Mouse (Mus musculus): ENCODE results near the gene Plscr3. TPM values are rescaled to one million over a fixed set of nuclear protein-coding genes. Genes with fewer than 3 reads are reported as not detected.

Plscr3 gene
- polyA plus RNA-seq, 1 experiment: 41.3 TPM

DNA sequence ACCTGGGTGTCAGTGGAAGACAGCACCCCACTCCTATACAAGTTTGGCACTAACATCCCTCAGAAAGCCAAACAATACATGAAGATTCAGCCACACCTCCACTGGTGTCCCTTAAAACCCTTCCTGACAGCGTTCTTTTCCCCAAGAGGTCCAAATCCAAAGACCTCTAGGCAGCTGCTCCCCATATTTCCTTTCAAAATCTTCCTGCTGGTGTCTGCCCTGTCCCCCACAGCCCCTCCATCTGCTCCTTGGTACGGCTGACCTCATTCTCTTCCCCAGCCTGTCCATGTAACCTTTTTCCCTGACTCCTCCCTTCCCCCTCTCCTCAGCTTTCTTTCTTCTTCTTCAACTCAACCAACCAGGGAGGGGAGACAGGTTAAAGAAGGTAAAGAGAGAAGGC lies 22.7 kb upstream of the Plscr3 start:
- peaks cover 8% of the 10 kb centered on the region; the same call in 1 of the 2 replicates for H3K4me1 ChIP-seq

DNA sequence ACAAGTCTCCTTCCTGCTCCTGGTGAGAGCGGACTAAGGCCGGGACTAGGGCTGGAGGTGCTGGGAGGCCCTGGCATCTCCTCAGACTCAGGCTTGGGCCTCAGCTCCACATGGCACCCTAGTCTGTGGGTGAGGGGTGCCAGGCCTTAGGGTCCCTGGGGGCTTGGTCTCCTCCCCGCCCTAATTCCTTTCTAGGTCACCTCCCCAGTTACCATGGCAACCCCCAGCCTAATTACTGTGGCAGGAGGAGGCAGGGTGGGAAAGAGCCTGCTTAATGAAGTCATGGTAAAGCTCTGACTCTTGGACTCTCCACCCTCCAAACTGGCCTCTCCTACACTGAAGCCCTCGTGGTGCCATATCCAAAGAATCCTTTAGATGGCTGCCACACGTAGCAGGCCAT lies 17.3 kb upstream of the Plscr3 start:
- Histone ChIP-seq H3K9me3 (peaks cover 12% of the 10 kb centered on the region), H3K36me3 (replicated peaks; ENCODE audit: low read length) (peaks cover 32% of the 10 kb centered on the region), H3K27me3 (replicated peaks) (peaks cover 65% of the 10 kb centered on the region), H3K4me3 (replicated peaks) (no peak overlapping the region), H3K4me1 (peaks cover 8% of the 10 kb centered on the region)
- TF ChIP-seq GATA1 (IDR thresholded peaks at IDR 0.05; ENCODE audit: borderline replicate concordance, low read length) (no peak), FLI1 (IDR thresholded peaks at IDR 0.05; ENCODE audit: low read length) (no peak)

More for the DNA sequence above, 22.7 kb upstream of the Plscr3 start:
- Histone ChIP-seq H3K9me3 (peaks cover 15% of the 10 kb centered on the region), H3K27me3 (replicated peaks) (peaks cover 55% of the 10 kb centered on the region), H3K4me3 (replicated peaks) (no peak overlapping the region), H3K36me3 (replicated peaks; ENCODE audit: low read length) (peaks cover 29% of the 10 kb centered on the region)
- TF ChIP-seq GATA1 (IDR thresholded peaks at IDR 0.05; ENCODE audit: borderline replicate concordance, low read length) (no peak), FLI1 (IDR thresholded peaks at IDR 0.05; ENCODE audit: low read length) (no peak)

DNA sequence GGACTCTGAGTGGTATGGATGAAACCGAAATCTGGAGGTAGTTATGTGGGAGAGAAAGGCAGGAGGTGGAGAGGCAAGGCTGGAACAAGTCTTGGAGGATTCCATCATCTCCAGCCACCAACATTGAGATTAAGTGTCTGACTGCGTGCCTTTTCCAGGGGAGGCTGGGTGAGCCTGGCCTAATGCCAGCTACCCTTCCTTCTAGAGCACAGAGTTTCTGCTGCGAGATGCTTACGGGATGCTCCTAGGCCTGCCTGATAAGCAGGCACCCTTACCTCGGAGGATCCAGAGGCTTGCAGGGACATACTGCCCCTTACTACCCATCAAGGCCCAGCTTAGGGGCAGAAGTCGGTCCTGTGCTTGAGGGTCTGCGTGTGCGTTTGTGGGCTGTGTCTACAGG lies 12.6 kb upstream of the Plscr3 start:
- peak overlapping the region; percentile 81 for H3K4me3 ChIP-seq (replicated peaks)
- H3K36me3 ChIP-seq (replicated peaks; ENCODE audit: low read length): peaks cover 3% of the 10 kb centered on the region
- no peaks in the 10 kb centered on the region for H3K9me3 ChIP-seq
- no peak for TF ChIP-seq FLI1 (IDR thresholded peaks at IDR 0.05; ENCODE audit: low read length)
- TF ChIP-seq GATA1 (IDR thresholded peaks at IDR 0.05; ENCODE audit: borderline replicate concordance, low read length): no peak
- peaks cover 67% of the 10 kb centered on the region for H3K27me3 ChIP-seq (replicated peaks)
- H3K4me1 ChIP-seq: peaks cover 35% of the 10 kb centered on the region

DNA sequence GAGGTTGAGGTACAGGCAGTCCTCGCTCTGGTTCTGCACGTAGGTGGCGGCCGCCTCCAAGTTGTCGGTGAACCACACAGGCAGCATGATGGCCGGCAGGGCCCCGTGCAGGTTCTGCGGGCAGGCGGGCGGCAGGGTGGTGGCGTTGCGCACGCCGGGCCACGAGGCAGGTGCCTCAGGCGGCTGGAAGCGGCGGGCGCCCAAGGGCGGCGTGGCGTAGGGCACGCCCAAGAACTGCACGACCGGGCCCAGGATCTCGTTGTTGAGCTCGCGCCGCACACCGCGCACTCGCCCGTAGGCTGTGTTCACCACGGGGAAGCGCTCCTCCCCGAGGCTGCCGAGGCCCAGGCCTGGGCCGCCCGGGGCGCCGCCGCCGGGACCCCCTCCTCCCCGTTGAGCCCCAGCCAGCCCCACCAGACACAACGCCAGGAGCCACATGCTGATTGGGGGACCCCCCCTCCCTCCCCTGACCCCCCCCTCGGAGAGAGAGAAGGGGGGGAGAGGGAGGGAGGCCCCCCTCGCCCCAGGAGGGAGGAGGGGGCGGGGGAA lies 12.1 kb upstream of the Plscr3 start:
- no peak for TF ChIP-seq GATA1 (IDR thresholded peaks at IDR 0.05; ENCODE audit: borderline replicate concordance, low read length)
- TF ChIP-seq FLI1 (IDR thresholded peaks at IDR 0.05; ENCODE audit: low read length): no peak
- H3K4me3 ChIP-seq (replicated peaks): peak overlapping the region; percentile 81
- H3K4me1 ChIP-seq: peaks cover 40% of the 10 kb centered on the region
- peaks cover 63% of the 10 kb centered on the region for H3K27me3 ChIP-seq (replicated peaks)
- no peaks in the 10 kb centered on the region for H3K9me3 ChIP-seq
- H3K36me3 ChIP-seq (replicated peaks; ENCODE audit: low read length): peaks cover 3% of the 10 kb centered on the region

DNA sequence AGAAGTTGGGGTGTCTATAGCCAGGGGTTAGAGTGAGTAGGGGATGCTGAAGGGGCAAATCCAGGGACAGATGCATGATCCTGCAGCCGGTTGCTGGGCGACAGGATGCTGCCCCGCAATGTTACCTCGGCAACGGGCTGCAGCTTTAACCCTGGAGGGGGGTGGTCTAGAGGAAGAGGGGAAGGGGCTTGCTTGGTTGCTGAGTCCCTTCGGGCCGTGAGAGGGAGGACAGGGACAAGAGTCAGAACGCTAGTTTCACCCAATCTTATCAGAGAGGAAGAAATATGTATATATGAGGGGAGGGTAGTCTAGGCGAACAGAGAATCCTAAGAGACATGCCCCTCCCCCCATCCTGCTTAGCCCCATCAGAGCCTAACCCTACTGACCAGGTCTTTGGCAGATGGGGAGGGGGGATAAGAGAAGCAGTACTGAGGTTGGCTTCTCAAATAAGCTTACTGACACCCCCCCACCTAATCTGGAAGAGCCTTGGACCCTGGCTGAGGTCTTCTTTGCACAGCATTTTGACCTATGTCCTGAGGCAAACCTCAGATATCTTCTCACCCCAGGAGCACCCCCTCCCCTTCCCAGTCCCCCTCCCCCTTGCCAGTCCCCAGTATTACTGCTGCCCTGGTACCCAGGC lies 10.7 kb upstream of the Plscr3 start:
- no peak overlapping the region for H3K4me3 ChIP-seq (replicated peaks)
- H3K4me1 ChIP-seq: peaks cover 48% of the 10 kb centered on the region
- H3K36me3 ChIP-seq (replicated peaks; ENCODE audit: low read length): peaks cover 10% of the 10 kb centered on the region
- no peaks in the 10 kb centered on the region for H3K9me3 ChIP-seq
- H3K27me3 ChIP-seq (replicated peaks): peaks cover 60% of the 10 kb centered on the region
- TF ChIP-seq GATA1 (IDR thresholded peaks at IDR 0.05; ENCODE audit: borderline replicate concordance, low read length) (no peak), FLI1 (IDR thresholded peaks at IDR 0.05; ENCODE audit: low read length) (no peak)

DNA sequence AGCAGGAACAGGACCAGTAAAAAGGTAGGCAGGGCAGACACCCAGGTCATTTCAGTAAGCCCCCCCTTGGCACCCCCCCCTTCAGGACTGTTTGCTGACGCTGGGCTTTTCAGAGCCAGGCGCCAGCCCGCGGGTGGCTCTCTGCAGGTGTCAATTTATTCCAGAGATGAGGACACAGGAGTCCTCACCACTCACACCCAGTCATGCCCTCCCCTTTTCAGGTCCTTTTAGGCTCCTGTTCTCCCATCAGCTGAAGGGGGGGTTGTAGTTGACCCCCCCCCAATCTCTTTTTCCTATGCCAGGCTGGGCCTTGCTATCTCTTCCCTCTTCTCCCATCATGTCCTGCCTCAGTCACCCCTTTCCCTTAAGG lies 10.2 kb upstream of the Plscr3 start:
- peaks cover 11% of the 10 kb centered on the region for H3K36me3 ChIP-seq (replicated peaks; ENCODE audit: low read length)
- peaks cover 48% of the 10 kb centered on the region for H3K4me1 ChIP-seq
- H3K4me3 ChIP-seq (replicated peaks): no peak overlapping the region
- H3K9me3 ChIP-seq: no peaks in the 10 kb centered on the region
- peaks cover 58% of the 10 kb centered on the region for H3K27me3 ChIP-seq (replicated peaks)
- TF ChIP-seq GATA1 (IDR thresholded peaks at IDR 0.05; ENCODE audit: borderline replicate concordance, low read length): no peak
- TF ChIP-seq FLI1 (IDR thresholded peaks at IDR 0.05; ENCODE audit: low read length): no peak

DNA sequence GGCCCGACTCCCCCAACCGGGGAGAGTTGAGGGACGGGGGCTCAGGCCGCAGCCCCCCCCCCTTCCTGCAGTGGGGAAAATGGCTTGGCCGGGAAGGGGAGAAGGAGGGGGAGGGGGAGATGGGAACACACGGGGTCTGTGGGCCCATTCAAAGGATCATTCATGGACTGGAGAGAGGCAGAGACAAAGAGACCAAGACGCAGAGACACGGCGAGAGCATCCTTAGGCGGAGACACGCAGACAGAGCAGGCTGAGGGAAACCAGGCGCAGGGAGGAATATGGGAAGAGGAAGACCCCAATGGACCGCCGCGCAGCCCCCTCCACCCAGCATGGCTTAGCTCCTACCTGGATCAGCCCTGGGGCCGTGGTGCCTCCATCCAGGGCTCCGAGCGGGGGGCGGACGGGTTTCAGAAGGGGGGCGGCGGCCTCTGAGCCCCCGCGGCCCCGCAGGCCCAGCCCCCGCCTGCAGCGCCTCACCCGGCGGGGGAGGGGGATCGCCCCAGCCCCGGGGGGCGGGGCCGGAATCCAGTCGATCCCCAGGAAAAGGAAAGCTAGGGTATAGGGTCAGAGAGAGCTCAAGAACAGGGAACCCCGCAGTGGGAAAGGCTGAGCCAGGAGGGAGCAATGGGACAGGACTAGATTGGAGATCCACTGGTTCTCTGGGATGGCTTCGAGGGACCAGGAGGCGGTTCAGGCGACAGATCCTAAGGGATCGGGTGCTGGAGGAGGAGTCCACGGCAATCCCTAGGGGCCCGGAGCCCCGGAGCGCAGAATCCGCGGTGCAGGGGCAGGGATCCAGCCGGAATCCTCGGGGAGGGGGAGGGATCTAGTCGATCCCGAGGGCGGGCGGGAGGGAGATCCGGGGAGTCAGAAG lies 9.2 kb upstream of the Plscr3 start:
- H3K4me1 ChIP-seq: peaks cover 48% of the 10 kb centered on the region
- peaks cover 11% of the 10 kb centered on the region for H3K36me3 ChIP-seq (replicated peaks; ENCODE audit: low read length)
- TF ChIP-seq GATA1 (IDR thresholded peaks at IDR 0.05; ENCODE audit: borderline replicate concordance, low read length) (no peak), FLI1 (IDR thresholded peaks at IDR 0.05; ENCODE audit: low read length) (no peak)
- H3K27me3 ChIP-seq (replicated peaks): peaks cover 51% of the 10 kb centered on the region
- no peaks in the 10 kb centered on the region for H3K9me3 ChIP-seq
- peak overlapping the region; percentile 93 for H3K4me3 ChIP-seq (replicated peaks)

DNA sequence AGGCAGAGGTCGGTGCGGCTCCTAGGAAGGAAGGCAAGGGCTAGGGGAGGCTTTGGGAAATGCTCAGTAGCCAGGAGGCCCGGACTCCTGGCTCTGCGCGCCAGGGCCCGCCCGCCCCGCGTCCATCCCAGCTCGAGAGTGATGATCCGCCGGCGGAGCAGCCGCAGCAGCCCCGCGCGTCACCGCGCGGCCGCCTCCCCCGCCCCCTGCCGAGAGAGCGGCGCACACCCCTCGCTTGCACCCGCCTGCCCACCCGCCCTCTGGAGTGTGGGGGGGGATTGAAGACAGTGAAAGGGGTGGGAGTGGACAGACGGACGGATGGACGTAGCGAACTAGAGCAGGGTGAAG lies 8.6 kb upstream of the Plscr3 start, which contains the start of gene Nlgn2:
Gene Nlgn2, minus strand, starts transcription at position 181 of the 348 bp plus-strand sequence.
- H3K4me1 ChIP-seq: peaks cover 54% of the 10 kb centered on the region
- no peak for TF ChIP-seq FLI1 (IDR thresholded peaks at IDR 0.05; ENCODE audit: low read length)
- TF ChIP-seq GATA1 (IDR thresholded peaks at IDR 0.05; ENCODE audit: borderline replicate concordance, low read length): no peak

DNA sequence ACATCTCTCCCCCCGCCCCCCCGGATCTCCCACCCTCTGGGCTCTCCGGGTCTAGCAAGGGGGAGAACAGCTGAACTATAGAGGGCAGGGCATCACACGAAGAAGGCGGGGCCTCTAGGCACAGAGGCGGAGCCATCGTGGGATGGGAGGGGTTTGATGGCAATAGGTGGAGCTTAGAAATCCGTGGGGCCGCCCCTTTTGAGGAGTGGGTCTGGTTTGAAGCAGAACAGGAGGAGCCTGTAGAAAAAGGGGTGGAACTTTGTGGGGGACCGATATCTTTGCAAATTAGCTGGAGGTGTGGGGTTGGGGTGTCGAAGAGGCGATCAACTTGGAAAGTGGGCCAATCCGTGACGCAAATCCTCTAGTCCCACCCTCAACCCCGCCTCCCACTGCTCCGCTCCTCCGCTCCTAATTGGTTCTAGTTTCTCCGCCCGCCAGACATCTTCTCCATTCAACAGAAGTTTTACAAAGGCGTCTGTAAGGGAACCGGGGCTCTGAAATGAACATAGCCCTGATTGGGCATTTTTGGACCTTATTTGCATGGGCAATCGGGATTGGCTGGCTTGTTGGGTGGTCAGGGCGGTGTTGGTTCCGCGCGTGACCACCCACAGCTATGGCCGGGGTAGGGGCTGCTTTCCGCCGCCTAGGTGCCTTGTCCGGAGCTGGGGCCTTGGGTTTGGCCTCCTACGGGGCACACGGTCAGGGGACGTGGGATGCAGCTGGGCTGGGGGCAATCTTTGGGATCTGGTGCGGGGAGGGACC lies 8.0 kb upstream of the Plscr3 start, which contains the start of gene Tmem256:
Gene Tmem256, plus strand, starts transcription at position 563 of the 762 bp plus-strand sequence.
- H3K27me3 ChIP-seq (replicated peaks): peaks cover 39% of the 10 kb centered on the region
- TF ChIP-seq FLI1 (IDR thresholded peaks at IDR 0.05; ENCODE audit: low read length) (no peak), GATA1 (IDR thresholded peaks at IDR 0.05; ENCODE audit: borderline replicate concordance, low read length) (no peak)
- no peaks in the 10 kb centered on the region for H3K9me3 ChIP-seq
- H3K4me3 ChIP-seq (replicated peaks): peak within 1 kb of the TSS; percentile 93
- peaks cover 11% of the 10 kb centered on the region for H3K36me3 ChIP-seq (replicated peaks; ENCODE audit: low read length)
- H3K4me1 ChIP-seq: peaks cover 60% of the 10 kb centered on the region

More for the DNA sequence above, 8.6 kb upstream of the Plscr3 start, which contains the start of gene Nlgn2:
- peaks cover 45% of the 10 kb centered on the region for H3K27me3 ChIP-seq (replicated peaks)
- peak within 1 kb of the TSS; percentile 93 for H3K4me3 ChIP-seq (replicated peaks)
- no peaks in the 10 kb centered on the region for H3K9me3 ChIP-seq
- peaks cover 11% of the 10 kb centered on the region for H3K36me3 ChIP-seq (replicated peaks; ENCODE audit: low read length)
